Mouse (Mus musculus): ENCODE data around the gene Crocc2. TPM values are rescaled to one million over a fixed set of nuclear protein-coding genes. Genes with fewer than 3 reads are reported as not detected.
A peak's percentile ranks its signal among the peaks of the same experiment; 100 is the strongest.

Crocc2 gene
- polyA plus RNA-seq, 1 experiment from 2014 or later: 0.14 TPM

DNA sequence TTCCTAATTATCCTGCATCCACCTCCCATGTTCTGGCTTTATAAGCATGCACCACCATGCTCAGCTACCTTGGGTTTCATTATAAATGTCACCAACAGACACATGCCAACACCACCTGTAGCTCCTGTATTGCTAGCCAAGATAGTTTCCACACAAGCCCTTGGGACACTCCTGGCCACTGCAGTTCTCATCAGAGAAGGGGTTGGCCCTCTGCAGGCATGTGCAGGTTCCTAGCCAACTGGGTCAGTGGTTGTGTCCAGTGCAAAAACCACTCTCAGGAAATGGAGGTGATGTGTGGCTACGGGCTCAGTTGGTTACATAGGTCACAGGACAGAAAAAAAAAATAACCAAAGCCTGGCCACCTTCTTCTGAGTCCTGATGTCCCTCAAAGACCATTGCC, 25.7 kb upstream of the Crocc2 start:
- Histone ChIP-seq H3K27ac (no peak overlapping the region), H3K27me3 (ENCODE audit: insufficient read depth, low read length) (no peaks in the 10 kb centered on the region), H3K36me3 (ENCODE audit: insufficient read depth, low read length) (no peaks in the 10 kb centered on the region), H3K9ac (ENCODE audit: low read depth, low read length) (no peak overlapping the region), H3K9me3 (replicated peaks; ENCODE audit: low read length) (no peaks in the 10 kb centered on the region), H3K4me3 (replicated peaks; ENCODE audit: low read depth, low read length) (no peak overlapping the region), H3K4me1 (replicated peaks; ENCODE audit: insufficient read depth, low read length) (no peaks in the 10 kb centered on the region), H3K4me2 (ENCODE audit: low read length) (no peak overlapping the region)
- 75% methylated on average over 1 of the region's 1 CpGs for WGBS
- ATAC-seq (replicated peaks; ENCODE audit: low FRiP score, low read depth) (no peak), DNase-seq (ENCODE audit: low spot score) (no peak)
- TF ChIP-seq CTCF (IDR thresholded peaks at IDR 0.05; ENCODE audit: low read depth): no peak

DNA sequence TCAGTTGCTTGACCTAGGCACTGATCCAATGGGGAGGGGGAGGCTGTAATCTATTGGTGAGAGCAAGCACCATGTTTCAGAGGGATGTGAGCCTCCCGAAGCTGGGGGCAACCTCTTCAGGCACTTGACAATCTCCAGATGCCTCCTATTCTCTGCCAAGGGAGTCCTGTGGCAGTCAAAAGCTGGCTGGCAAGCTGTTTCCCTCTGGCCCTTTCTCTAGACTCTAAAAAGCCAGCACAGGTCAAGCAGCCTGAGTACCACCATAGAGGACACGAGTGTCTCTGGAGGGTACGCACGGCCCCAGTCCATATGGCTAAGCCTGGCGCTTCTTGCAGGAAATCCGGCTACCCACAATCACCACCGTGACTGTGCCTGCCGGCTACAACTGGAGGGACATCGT, 24.3 kb upstream of the Crocc2 start:
- TF ChIP-seq CTCF (IDR thresholded peaks at IDR 0.05; ENCODE audit: low read depth): no peak
- H3K9ac ChIP-seq (ENCODE audit: low read depth, low read length): no peak overlapping the region
- no peaks in the 10 kb centered on the region for H3K9me3 ChIP-seq (replicated peaks; ENCODE audit: low read length)
- ATAC-seq (replicated peaks; ENCODE audit: low FRiP score, low read depth): no peak
- DNase-seq (ENCODE audit: low spot score): no peak
- no peaks in the 10 kb centered on the region for H3K4me1 ChIP-seq (replicated peaks; ENCODE audit: insufficient read depth, low read length)
- no peaks in the 10 kb centered on the region for H3K36me3 ChIP-seq (ENCODE audit: insufficient read depth, low read length)
- WGBS: 74% methylated on average over 9 of the region's 9 CpGs
- no peak overlapping the region for H3K27ac ChIP-seq
- no peak overlapping the region for H3K4me2 ChIP-seq (ENCODE audit: low read length)
- no peaks in the 10 kb centered on the region for H3K27me3 ChIP-seq (ENCODE audit: insufficient read depth, low read length)
- H3K4me3 ChIP-seq (replicated peaks; ENCODE audit: low read depth, low read length): no peak overlapping the region

DNA sequence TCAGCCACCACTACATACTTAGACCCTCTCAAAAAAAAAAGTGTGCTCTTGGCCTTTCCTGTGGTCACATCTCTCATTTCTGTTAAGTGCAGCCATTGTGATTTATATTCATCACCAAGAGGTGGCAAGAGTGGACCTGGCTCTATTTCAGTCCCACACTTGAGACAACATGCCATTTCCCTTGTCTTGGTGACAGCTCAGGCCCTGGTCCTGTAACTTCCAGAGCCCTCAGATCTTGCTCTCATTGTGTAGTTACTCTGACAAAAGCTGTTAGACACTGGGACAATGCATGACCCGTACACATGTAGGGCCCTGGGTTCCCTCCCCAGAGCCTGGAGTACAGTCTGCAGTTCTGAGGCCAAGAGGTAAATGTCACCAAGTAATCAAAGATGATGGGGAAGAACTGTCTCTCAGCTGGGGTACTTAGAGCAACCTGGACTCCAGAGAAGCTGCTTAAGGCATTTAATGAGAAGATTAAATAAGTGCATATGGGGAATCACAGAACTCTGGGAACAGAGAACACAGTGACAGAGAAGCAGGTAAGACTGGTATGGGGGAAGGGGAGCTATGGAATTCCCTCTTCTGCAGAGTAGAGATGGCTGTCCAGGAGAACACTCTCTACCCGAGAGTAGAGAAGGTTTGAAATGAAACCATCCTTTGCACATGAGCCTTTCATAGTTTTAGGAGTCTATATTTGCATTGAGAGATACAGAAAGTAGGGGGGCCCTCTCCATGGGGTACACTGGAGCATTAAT, 17.4 kb upstream of the Crocc2 start:
- 70% methylated on average over 2 of the region's 2 CpGs for WGBS

DNA sequence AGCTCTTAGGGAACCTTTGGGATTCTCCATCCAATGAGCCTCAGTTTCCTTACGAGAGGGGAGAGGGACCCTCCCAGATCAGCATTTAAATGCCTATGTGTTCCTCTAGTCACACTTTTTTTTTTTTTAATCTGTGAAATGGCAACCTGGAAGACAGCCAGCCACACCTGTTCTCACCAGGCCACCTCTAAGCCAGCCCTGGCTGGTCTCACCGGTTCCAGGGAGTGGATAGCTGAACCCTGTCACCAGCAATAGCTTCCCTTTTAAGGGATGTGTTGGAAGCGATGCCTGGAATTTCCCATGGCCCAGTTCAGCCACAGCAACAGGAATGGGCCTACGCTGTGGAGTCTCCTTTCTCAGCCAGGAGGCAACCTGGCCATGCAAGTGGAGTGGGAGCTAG, 11.0 kb upstream of the Crocc2 start:
- no peaks in the 10 kb centered on the region for H3K36me3 ChIP-seq (ENCODE audit: insufficient read depth, low read length)
- H3K4me1 ChIP-seq (replicated peaks; ENCODE audit: insufficient read depth, low read length): no peaks in the 10 kb centered on the region
- H3K27me3 ChIP-seq (ENCODE audit: insufficient read depth, low read length): no peaks in the 10 kb centered on the region
- H3K4me3 ChIP-seq (replicated peaks; ENCODE audit: low read depth, low read length): no peak overlapping the region
- no peaks in the 10 kb centered on the region for H3K9me3 ChIP-seq (replicated peaks; ENCODE audit: low read length)
- 79% methylated on average over 4 of the region's 4 CpGs for WGBS
- H3K4me2 ChIP-seq (ENCODE audit: low read length): no peak overlapping the region
- DNase-seq (ENCODE audit: low spot score) (no peak), ATAC-seq (replicated peaks; ENCODE audit: low FRiP score, low read depth) (no peak)
- H3K9ac ChIP-seq (ENCODE audit: low read depth, low read length): no peak overlapping the region
- TF ChIP-seq CTCF (IDR thresholded peaks at IDR 0.05; ENCODE audit: low read depth): no peak
- H3K27ac ChIP-seq: no peak overlapping the region

More for the DNA sequence above, 17.4 kb upstream of the Crocc2 start:
- DNase-seq (ENCODE audit: low spot score) (no peak), ATAC-seq (replicated peaks; ENCODE audit: low FRiP score, low read depth) (no peak)
- H3K36me3 ChIP-seq (ENCODE audit: insufficient read depth, low read length): no peaks in the 10 kb centered on the region
- no peak overlapping the region for H3K4me3 ChIP-seq (replicated peaks; ENCODE audit: low read depth, low read length)
- H3K27ac ChIP-seq: no peak overlapping the region
- H3K27me3 ChIP-seq (ENCODE audit: insufficient read depth, low read length): no peaks in the 10 kb centered on the region
- H3K4me2 ChIP-seq (ENCODE audit: low read length): no peak overlapping the region
- no peak overlapping the region for H3K9ac ChIP-seq (ENCODE audit: low read depth, low read length)
- no peak for TF ChIP-seq CTCF (IDR thresholded peaks at IDR 0.05; ENCODE audit: low read depth)
- no peaks in the 10 kb centered on the region for H3K9me3 ChIP-seq (replicated peaks; ENCODE audit: low read length)
- no peaks in the 10 kb centered on the region for H3K4me1 ChIP-seq (replicated peaks; ENCODE audit: insufficient read depth, low read length)

DNA sequence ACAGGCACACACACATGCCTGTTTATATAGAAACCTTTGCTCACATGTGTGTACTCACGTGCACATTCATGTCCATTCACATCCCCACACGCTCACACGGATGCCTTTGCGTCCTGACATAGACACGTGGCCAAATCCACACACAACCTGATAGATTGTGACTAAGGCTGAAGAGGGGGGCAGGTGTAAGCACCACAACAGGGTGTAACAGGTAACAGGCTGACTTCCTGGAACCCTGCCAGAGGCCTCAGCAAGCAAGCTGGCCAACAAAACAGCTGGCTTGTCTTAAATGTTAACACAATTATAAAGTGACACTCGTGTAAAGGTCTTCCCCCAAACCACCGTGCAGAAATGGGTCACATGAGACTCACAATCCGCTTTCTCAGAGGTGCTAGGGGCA, 9.6 kb upstream of the Crocc2 start:
- no peak for DNase-seq (ENCODE audit: low spot score)
- Histone ChIP-seq H3K4me3 (replicated peaks; ENCODE audit: low read depth, low read length) (no peak overlapping the region), H3K36me3 (ENCODE audit: insufficient read depth, low read length) (no peaks in the 10 kb centered on the region), H3K4me2 (ENCODE audit: low read length) (no peak overlapping the region), H3K9me3 (replicated peaks; ENCODE audit: low read length) (no peaks in the 10 kb centered on the region), H3K9ac (ENCODE audit: low read depth, low read length) (no peak overlapping the region), H3K27me3 (ENCODE audit: insufficient read depth, low read length) (no peaks in the 10 kb centered on the region), H3K4me1 (replicated peaks; ENCODE audit: insufficient read depth, low read length) (no peaks in the 10 kb centered on the region), H3K27ac (no peak overlapping the region)
- TF ChIP-seq CTCF (IDR thresholded peaks at IDR 0.05; ENCODE audit: low read depth): no peak
- 63% methylated on average over 8 of the region's 8 CpGs for WGBS
- no peak for ATAC-seq (replicated peaks; ENCODE audit: low FRiP score, low read depth)

DNA sequence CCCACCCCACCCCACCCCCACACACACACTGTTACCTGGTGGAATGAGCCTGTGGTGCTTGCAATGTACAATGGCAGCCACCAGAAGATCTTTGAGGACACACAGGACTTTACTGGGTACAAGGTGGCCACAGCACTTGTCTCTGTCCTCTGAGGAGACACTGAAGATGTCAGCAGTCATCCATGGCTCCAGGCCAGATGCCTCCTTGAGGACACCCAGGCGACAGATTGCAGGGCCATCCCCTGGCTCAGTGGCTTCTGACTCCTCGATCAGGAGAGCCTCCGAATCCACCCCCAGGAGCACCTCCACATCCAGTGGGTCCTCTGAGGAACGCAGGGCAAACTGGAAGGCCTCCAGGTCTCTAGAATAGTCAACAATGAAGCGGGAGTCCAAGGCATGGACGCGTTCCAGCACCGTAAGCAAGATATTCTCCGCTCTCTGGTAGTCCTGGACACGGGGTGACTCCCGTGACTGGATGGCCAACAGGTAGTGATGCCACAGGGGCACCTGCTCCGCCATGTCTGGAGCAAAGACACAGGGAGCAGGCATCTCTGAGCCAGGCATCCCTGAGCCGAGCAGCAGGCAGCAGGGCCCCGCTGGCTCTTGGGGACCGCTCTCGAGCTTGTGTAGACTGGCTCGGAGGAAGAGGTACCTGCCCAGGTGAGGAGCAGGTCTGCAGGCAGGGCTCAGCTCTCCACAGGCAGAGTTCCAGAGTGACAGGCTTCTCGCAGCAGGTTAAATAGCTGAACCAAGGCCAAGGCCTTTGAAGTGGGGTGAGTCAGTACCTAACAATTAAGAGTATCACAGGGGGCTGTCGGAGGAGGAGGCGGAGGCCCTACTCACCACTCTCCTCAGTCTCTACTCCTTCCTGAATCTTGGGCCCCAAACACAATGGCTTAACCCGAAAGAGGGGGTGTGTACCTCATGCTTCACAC, 8.7 kb upstream of the Crocc2 start:
- H3K9ac ChIP-seq (ENCODE audit: low read depth, low read length): no peak overlapping the region
- no peaks in the 10 kb centered on the region for H3K27me3 ChIP-seq (ENCODE audit: insufficient read depth, low read length)
- peak overlapping the region; percentile 57; the same call in 1 of the 2 replicates for H3K27ac ChIP-seq
- no peaks in the 10 kb centered on the region for H3K4me1 ChIP-seq (replicated peaks; ENCODE audit: insufficient read depth, low read length)
- no peak for TF ChIP-seq CTCF (IDR thresholded peaks at IDR 0.05; ENCODE audit: low read depth)
- no peak overlapping the region for H3K4me3 ChIP-seq (replicated peaks; ENCODE audit: low read depth, low read length)
- no peak overlapping the region for H3K4me2 ChIP-seq (ENCODE audit: low read length)
- no peak for DNase-seq (ENCODE audit: low spot score)
- WGBS: 70% methylated on average over 21 of the region's 21 CpGs
- 0 out of 2 replicates have a peak, but pooled peaks have one; percentile 9 for ATAC-seq (replicated peaks; ENCODE audit: low FRiP score, low read depth)
- H3K9me3 ChIP-seq (replicated peaks; ENCODE audit: low read length): no peaks in the 10 kb centered on the region
- no peaks in the 10 kb centered on the region for H3K36me3 ChIP-seq (ENCODE audit: insufficient read depth, low read length)

Measured in kidney, postnatal 0 days (tissue).